Mouse (Mus musculus) frontal cortex, postnatal 25 days (tissue): Measurements from ENCODE around the gene Prkag2.
A peak's percentile ranks its signal among the peaks of the same experiment; 100 is the strongest.

Experiments
- DNase-seq, 2 experiments: peaks; one replicate each; pipeline ENCODE4 v3.0.0; 2022; ENCODE audit warnings: low spot score in 2 of 2

The Prkag2 gene

GRCm38 (mm10) chr5:25047670-25048069 is 52.8 kb downstream of the Prkag2 start:
- no peak for DNase-seq

DNA sequence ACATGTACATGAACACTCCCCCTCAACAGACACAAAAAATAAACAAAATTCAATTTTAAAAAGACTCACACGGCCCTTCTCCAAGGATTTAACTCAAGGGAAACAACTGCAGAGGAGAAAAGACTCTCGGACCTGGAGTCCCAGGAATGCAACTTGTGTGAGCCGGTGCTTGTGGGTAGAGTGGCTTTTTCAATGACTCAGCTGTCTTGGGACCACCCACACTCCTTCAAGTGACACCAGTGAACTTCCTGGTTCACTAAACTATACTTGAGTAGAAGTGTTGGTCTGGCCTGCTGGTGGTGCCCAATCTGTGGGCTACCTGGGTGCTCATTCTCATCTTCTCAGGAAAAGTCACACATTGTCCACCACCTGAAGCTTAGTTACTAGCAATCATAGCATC is 53.7 kb downstream of the Prkag2 start:
- no peak for DNase-seq

DNA sequence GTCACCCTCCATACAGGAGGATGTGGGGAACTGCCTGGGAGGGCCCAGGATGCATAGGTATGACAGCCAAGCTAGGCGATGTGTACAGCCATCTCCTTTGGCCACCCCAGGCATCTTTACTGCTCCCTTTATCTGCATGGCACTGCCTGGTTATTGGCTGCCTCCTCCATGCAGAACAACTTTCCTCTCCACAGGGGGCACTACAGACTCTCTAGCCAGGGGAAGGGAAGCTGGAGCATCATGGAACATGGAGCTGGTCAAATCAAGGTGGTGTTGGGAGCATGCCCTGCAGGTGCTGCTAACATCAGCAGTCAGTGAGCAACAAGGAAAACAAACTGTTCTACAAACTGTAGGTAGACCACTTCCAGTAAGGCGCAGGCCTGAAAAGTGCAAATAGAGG is 56.4 kb downstream of the Prkag2 start:
- no peak for DNase-seq

- DNase-seq, result no peak
These were observed 58.5 kb downstream of the Prkag2 start for GRCm38 (mm10) chr5:25041947-25042346.

DNA sequence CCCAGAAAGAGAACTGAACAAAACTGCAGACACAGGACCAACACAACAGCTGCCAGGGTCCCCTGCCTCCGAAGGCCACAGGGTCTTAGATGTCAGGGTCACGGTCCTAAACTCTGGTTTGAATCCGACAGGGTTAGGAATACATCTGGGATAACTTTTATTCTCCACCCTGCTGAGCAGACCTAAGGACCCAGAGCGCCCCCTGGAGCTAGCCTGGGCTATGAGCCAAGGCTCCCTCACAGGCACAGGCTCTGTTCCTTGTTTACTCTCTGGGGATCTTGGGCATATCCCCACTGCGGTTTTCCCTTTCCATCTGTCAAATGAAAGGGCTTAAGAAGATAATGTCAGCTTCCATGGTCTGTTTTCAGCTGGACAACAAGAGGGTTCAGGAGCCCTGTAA is 59.1 kb downstream of the Prkag2 start:
- no peak for DNase-seq

- no peak for DNase-seq
These were observed 59.5 kb downstream of the Prkag2 start for GRCm38 (mm10) chr5:25040903-25041302.

DNA sequence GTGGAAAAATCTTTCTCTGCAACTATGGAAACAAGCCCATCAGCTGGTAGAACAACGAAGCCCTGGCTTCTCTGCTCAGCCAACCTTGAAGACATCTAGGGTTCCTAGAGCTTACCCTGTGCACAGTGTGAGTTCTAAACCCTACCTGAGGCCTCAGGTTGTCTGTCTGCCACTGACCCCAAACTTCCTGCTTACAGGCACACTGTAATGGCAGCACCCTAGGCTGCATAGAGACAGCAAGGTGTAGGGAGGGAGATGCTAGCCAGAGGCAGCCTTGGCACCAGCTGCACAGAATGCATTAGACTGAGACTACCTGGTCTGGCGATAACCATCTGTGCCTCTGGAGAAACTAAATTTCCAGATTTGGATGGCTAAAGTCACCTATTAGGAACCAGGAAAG is 61.6 kb downstream of the Prkag2 start:
- DNase-seq, result no peak

- no peak for DNase-seq
These were observed 65.1 kb downstream of the Prkag2 start for GRCm38 (mm10) chr5:25035391-25035790.

GRCm38 (mm10) chr5:25031456-25031856 is 69.0 kb downstream of the Prkag2 start:
- no peak for DNase-seq

DNA sequence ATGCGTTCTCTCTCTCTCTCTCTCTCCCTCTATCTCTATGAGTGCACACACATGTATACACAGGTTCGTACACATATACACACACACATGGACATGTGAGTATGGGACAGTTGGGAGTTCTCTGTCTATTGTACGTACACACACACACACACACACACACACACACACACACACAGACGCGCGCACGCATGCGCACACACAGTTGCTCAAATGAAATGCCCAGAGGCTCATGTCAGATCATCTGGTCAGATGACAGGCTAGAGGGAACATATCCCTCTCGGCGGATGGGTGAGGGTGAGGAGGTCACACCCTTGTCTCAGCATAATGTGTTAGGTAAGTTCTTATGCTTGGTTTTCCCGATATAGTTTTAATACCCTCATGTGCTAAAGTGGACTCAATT is 69.4 kb downstream of the Prkag2 start:
- DNase-seq, result no peak

- DNase-seq, result no peak
These were observed 70.2 kb downstream of the Prkag2 start for GRCm38 (mm10) chr5:25030276-25030681.

GRCm38 (mm10) chr5:25027673-25028072 is 72.8 kb downstream of the Prkag2 start:
- DNase-seq, result no peak

DNA sequence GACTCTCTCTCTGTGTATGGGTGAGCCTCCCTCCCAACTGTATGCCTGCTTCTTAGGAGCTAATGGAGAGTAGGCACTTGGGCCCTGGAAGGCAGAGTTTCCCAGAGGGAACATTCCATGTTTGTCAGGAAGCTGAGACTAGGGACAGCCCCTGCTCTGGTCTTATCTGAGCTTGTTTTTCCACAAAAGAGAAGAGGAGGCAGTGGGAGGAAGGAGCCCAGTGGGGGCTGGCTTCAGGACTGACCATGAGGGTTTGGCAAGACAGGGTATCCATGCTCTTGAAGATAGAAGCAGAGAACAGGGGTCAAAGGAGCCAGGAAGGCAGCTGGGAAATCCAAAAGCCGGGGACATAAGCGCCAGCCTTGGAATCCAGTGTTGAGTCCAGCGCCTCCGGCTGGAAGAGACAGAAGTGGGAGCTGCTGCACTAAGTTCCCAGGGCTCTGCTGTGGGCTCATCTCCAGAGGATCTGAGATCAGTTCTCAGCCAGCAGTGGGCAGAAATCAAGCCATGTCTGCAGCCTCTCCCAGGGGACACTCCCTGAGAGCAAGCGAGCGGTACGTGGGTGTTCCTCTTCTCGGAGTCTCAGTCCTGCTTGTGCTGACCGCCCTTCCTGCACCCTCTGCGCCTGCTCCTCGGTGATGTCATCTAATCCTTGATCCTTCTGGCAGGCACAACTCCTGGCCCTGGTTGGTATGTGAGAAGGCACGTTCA is 75.0 kb downstream of the Prkag2 start:
- DNase-seq, result no peak

DNA sequence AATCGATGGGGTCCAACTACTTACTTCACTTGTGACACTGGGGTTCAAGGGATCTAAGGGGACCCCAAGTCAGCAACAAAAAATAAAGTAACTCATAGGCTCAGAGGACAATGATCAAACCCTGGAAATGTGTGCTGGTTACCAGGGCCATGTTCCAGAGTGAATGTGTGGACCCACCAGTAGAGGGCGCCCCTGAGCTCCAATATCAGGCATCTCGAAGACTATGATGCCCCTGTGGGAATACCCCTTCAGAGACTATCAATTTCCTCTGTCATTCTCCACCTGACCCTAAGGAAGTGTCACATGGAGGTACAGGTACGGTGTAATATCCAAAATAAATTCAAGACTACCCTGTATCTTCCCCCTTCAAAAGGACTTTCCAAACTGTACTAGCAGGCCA is 77.5 kb downstream of the Prkag2 start:
- DNase-seq, result no peak

GRCm38 (mm10) chr5:25019221-25019620 is 81.2 kb downstream of the Prkag2 start:
- no peak for DNase-seq

- DNase-seq, result no peak
These were observed 88.3 kb downstream of the Prkag2 start for GRCm38 (mm10) chr5:25012134-25012533.

- peak; percentile 73 to 85 for DNase-seq
These were observed 89.4 kb downstream of the Prkag2 start for GRCm38 (mm10) chr5:25011019-25011485.

DNA sequence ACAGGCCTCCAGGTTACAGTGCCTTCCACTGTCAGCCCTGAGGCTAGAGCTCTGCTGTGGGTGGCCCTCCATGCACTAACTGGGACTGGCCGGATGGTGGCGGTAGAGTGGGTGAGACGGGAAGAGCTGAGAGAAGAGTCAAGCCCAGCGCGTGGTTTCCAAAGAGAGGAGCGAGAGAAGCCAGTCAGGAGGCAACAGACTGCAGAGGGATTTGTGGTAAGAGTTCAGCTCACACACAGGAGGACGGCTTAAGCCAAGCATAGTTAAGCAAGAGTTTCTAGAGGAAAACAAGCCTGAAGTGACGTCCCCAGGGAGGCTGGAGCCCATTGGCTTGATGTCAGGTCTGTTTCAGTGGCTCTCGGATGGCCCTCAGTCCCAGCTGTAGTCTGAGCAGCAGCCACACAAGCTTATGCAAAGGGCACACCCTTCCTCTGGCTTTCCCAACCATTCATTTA is 90.0 kb downstream of the Prkag2 start:
- DNase-seq, result peak; percentile 55 to 83

DNA sequence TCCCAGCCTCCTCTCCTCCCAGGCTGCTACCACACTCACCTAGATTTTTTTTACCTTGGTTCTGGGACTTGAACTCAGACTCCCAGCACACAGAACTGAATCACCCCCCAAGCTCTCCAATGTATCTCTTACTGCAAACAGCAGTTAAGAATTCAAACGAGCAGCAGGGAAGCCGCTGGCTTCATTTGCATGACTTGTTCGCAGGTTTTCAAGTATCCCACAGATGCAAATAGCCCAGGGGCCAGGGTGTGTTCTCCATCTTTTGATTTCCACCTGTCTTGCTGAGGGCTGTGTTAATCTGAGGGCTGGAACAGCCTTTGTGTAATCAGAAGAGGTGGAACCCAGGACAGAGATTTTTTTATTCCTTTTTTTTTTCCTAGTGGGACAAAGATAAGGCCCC is 90.7 kb downstream of the Prkag2 start:
- DNase-seq, result no peak

DNA sequence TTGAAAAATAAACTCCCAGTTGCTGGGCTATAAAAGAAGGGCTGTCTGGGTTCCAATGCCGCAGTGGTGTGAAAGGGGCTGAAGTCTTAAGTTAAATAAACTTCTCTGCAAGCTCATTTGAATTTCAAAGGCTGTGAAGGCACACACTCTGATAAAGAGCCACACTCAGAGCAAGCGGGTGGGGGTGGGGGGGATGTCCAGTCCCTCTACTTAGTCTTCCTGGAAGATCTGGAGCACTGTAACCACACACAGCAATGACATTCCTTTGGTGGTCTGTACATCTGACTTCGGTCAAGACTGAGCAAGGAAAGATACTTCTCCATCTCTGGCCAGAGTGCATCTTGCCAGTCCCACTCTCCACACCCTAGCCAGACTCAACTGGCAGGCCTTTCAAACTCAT is 91.5 kb downstream of the Prkag2 start:
- no peak for DNase-seq

DNA sequence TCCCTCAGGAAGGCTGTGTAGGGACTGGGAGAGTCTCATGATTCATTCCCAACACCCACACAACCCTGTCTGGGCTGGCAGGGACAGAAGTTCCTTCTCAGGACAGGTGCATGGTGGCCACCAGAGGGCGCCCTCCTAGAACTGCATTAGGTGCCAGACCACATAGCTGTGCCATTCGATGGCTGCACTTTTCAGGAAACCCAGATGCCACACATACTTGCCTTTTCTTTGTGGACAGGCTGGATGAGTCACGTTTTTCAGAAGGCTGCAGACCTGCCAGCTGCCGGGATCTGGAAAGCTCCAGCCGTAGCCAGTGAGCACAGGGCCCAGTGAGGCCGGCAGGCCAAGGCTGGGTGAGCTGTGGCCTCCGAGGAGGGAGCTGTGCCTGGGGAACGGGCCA is 93.6 kb downstream of the Prkag2 start:
- DNase-seq, result peak; percentile 66 to 73

GRCm38 (mm10) chr5:25005532-25006129 is 94.8 kb downstream of the Prkag2 start:
- DNase-seq, result no peak

DNA sequence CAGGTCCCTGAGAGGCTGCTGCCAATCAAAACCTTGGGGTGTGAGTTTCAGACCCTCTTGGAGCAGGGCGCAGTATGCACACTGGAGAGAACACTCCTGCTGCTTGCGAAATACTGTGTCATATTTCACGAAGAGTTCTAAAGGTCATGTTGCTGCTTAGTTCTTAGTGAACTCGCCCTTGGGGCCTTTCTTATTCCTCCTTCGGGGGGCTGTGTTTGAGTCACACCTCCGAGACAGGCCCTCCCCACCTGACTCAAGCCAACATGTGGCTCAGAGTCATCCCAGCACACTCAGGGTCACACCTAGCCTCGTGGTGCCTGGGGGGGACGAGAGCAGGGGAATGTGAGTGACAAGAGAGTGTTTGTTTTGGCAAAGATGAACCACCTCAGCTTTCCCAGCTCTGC is 99.0 kb downstream of the Prkag2 start:
- no peak for DNase-seq

DNA sequence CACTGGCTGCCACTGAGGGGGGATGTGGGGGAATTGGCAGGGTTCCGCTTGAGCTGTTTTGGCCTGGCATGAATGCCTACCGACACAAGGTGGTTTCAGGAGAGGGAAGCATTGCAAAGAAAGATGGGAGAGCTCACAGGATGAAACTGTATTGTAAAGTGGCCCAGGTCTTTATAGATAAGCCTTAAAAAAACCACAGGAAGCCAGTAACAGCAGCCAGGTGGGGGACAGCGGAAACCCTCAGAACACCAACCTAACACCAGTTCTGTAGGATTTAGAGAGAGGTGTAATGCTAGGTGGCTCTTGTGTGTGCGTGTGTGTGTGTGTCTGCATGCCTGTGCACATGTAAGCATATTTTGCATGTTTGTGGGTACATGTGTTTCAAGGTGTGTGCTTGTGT is 101.1 kb downstream of the Prkag2 start:
- no peak for DNase-seq
